Mouse (Mus musculus): ENCODE measurements around the gene Hnrnpm.
"Not testable (repeated sequence)": the region's sequence is repeated elsewhere in the genome, so short reads cannot be mapped to it uniquely, and the experiment has no call there.

The Hnrnpm gene

DNA sequence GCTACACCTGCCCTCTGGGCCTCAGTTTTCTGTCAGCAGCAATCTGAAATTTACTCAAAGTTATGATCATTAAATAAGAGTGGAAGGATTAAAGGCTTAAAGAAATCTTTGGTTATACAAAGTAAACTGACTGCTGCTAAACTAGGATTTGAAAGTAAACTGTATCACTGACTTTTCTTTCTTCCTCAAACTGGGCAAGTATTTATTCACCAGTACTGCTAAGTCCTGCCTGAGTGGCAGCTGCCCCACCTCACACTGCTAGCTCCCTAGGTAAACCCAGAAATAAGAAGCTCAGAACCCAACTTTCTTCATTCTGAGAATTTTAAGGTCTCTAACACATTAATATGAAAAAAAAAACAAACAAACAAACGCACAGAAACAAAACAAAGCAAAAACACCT is 12.8 kb downstream of the Hnrnpm start:
- DNase-seq (ENCODE audit: low spot score in 2 of 2) = no peak

DNA sequence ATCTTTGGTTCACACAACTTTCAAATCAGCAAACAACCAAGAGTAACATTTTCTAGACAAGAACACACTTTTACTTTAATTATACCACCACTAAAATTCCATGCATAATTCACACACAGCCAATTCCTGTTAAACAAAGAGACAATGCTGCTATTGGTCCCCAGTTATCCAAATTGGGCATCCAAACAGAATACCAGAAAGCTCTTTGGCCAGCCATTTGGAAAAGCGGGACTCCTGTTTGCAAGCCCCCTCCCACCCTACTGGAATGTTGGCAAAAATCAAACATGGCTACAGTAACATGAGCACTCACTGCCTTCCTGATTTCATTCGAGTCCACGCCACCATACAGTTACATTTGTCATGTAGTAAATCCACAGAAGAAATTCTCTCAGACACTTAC is 17.0 kb downstream of the Hnrnpm start:
- no peak for DNase-seq (ENCODE audit: low spot score in 2 of 2)

DNA sequence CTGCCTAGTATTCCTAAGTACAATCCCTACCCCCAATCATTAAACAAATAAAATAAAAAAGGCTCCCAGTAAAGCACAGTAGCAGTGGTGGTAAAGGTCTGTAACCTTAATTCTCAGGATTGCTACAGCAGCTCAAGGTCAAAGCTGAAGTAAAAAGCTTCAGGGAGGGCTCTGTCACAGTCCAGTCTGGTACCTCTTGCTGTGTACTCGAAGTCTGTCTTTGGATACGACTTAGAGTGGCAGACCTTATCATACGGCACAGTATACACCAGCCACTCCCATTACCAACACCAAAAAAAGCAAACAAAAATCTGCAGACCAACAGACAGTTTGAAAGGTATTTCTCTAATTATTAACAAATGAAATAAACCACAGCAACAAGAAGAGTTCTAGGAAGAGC is 19.8 kb downstream of the Hnrnpm start:
- no peak for DNase-seq (ENCODE audit: low spot score in 2 of 2)

DNA sequence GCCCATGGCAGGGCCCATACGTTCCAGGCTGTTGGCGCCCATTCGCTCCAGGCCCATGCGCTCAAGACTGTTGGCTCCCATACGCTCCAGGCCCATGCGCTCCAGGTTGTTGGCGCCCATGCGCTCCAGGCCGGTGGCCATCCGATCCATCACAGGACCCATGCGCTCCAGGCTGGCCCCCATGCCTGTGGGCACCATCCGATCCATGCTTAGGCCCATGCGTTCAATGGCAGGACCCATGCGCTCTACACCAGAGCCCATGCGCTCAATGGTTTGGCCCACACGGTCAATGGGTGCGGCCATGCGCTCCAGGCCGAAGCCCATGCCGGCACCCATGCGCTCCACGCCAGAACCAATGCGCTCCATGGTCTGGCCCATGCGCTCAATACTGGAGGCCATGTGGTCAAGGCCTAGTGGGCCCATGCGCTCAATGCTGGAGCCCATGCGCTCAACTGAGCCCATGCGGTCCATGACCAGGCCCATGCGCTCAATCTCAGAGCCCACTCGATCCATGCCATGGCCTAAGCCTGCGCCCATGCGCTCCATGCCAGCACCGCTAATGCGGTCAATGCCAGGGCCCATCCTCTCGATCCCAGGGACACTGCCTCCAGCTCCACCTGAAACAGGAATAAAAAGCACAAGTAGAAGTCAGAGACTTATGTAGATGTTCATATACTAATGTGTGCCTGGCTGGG is 36.7 kb downstream of the Hnrnpm start:
- DNase-seq (ENCODE audit: low spot score in 2 of 2) = no peak

DNA sequence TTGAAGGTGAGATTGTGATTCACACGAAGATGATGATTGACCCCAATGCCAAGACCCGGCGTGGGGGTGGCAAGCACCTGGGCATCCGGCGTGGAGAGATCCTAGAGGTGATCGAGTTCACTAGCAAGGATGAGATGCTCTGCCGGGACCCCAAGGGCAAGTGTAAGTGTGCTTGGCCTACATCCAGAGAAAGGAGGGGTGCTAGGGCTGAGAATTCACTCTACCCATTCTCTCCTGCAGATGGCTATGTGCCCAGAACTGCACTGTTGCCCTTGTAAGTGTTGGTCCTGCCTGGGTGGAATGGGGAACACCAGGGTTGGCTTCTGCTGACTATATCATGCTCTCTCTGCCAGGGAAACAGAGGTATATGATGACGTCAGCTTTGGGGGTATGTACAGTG is 41.6 kb downstream of the Hnrnpm start:
- no peak for DNase-seq (ENCODE audit: low spot score in 2 of 2)

DNA sequence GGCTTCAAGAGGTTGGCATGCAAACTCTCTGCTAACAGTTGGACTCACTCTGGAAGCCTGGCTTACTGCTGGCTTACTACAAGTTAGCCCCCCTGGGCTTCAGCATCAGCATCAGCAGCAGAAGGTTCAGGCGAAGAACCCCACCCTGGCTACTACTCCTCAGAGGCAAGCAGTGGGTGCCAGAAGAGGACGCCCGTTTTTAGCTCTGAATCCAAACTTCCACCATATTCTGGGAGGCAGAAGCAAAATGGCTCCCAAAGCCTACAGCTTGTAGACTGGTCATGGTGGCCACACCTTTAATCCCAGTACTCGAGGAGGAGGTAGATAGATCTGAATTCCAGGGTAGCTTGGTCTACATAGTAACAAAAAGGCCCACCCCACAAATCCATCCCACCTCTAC is 42.6 kb downstream of the Hnrnpm start:
- DNase-seq (ENCODE audit: low spot score in 2 of 2) = no peak

DNA sequence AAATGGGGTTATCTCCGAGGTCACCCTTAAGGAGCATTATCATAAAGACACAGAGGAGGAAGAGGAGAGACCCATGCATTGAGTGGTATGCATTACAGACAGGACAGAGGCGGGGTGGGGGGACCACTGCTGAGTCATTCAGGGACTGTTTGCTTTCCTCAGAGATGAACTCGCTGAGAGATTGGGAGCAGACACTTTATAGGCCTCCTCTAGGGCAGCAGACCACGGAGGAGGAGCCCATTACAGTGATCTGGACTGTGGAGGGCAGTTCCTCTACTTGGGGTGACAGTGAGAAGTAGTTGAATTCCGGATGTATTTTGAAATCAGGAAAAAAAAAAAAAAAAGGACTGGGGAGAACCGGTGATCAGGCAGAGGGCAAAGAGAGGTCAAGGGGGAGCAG is 46.9 kb downstream of the Hnrnpm start:
- DNase-seq (ENCODE audit: low spot score in 2 of 2) = no peak

DNA sequence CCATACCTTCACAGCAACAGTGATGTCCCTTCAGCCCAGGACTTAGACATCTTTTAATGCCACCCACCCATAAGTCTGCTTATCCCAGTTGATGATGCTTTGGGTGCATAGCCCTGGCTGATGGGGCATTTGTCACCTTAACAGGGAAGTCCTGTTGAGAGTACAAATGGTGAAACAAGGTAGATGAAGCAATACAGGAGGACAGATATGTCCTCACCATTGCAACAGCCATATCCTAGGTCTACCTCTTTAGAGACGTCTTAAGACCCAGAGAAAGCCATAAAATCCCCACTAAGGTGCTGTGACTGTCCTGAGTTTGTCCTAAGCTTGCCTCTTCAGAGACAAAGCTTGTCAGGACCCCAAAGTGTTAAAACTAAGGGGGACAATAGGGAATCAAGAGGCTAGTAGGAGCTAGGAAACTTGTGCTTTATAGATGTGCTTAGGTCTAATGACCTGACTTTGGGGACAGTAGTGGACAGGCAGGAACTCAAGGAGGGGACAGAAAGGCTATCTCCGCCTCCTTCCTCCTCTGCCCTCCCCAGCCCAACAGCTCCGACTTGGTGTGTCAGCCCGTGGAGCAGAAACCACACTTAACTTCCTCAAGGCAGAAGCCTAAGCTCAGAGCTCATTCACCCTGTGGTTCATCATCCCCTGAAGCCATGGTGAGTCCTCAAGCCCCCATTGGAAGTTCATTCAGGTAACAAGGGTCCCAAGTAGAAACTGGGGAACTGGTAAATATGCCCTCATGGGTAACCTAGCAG is 49.0 kb downstream of the Hnrnpm start, which contains the start of gene Pram1:
Pram1 (plus strand) TSS at position 541 of the 761 bp plus-strand sequence.
- DNase-seq (ENCODE audit: low spot score in 2 of 2) = no peak

DNA sequence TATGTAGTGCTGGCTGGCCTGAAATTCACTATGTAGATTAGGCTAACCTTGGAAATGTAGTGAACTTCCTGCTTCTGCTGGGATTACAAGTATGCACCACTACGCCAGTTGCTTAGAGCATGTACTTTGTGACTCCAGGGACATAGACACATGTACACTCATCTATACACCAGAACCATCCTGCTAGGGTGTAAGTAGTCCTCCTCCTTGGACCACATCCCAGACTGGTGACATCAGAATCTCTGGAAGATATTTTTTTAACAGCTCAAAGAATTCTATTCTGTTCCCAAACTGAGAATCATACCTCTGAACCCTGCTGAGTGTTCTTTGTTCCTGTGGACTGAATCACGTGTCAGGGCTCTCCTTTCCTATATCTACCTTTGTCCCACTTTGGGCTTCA is 49.6 kb downstream of the Hnrnpm start:
- DNase-seq (ENCODE audit: low spot score in 2 of 2) = peak; percentile 39 to 77

DNA sequence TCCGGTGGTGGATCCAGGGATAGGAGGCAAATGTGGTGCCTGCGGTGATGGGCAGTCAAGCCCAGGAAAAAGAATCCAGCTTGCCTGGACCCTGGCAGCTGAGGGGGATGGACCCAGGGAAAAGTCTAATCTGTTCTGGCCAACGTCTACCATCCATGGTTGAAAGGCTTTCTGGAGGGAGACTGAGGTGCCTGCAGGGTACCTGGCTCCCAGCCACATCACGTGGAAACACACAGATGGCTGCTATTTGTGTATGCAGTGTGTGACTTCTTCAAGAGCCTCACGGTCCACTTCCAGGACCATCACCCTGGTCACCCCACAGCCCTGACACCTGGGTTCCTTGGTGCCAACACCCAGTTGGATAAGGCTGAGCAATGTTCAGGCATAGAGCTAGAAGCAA is 54.9 kb downstream of the Hnrnpm start:
- DNase-seq (ENCODE audit: low spot score in 2 of 2) = no peak

DNA sequence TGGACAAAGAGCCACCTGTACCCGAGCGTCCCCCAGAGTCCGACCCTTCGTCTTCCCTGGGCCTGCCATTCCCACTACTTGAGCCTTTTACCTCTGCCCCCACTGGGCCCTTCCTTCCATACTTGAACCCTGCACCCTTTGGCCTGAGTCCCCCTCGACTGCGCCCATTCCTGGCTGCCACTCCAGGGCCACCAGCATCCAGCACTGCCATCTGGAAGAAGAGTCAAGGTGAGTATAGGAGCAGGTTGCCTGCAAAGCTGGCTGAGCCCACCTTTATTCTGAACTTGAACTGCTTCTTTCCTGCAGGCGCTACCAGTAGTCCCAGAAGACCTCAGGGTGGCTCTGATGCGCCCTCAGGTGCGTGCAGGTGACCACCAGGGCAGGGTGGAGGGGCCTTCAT is 55.4 kb downstream of the Hnrnpm start:
- no peak for DNase-seq (ENCODE audit: low spot score in 2 of 2)

DNA sequence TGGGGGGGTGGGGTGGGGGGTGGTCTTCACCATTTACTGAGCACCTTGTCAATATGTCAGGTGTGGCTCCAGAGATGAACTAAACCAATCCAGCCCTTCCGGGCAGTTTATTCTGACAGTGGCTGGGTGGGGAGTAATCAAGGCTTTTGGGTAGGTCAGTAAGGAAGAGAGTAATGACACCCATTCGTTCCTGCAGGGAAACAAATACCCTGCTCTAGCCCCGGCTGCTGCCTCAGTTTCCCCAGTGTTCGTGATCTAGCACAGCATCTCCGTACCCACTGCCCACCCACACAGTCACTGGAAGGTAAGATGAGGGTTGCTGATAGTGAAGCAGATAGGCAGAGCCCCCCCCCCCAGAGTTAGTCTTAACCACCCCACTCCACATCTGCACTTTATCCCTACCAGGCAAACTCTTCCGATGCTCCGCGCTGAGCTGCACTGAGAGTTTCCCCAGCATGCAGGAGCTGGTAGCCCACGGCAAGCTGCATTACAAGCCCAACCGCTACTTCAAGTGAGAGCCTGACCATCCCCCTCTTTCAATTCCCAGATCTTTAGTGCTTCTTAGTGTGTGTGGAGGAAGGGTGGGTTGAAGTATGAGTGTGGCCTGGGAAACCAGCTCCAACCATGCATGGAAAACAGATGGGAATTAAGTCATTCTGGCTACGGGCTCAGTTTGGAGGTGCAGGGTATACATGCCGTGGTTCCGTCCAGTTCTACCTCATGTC is 56.3 kb downstream of the Hnrnpm start:
- no peak for DNase-seq (ENCODE audit: low spot score in 2 of 2)

DNA sequence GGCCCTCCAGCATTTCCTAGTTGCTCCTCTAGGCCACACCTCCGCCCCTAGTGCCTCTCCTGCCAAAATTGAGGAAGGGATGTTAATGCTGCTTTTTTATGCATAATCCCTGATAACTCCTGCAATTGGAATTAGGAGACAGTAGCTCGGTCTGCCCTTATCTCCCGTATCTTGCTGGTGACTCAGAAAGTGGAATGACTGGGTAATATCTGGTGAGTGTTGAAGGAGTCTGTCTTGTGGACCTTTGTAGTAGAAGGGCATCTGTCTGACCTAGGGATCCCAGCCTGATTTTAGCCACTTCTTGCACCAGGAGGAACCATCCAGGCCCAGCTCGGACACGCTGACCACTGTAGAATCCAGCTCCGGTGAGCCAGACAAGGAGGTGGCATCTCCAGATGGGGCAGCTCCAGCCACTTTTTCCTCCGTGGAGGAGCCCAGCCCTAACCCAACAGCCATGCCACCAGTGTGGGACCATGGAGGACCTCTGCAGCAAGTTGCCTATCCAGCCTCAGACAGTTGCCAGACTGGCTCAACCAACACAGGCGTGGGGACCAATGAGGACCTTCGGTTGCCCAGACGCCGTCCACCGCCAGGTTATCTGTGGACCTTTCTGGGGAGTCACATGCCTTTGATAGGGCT is 57.1 kb downstream of the Hnrnpm start:
- DNase-seq (ENCODE audit: low spot score in 2 of 2) = no peak

DNA sequence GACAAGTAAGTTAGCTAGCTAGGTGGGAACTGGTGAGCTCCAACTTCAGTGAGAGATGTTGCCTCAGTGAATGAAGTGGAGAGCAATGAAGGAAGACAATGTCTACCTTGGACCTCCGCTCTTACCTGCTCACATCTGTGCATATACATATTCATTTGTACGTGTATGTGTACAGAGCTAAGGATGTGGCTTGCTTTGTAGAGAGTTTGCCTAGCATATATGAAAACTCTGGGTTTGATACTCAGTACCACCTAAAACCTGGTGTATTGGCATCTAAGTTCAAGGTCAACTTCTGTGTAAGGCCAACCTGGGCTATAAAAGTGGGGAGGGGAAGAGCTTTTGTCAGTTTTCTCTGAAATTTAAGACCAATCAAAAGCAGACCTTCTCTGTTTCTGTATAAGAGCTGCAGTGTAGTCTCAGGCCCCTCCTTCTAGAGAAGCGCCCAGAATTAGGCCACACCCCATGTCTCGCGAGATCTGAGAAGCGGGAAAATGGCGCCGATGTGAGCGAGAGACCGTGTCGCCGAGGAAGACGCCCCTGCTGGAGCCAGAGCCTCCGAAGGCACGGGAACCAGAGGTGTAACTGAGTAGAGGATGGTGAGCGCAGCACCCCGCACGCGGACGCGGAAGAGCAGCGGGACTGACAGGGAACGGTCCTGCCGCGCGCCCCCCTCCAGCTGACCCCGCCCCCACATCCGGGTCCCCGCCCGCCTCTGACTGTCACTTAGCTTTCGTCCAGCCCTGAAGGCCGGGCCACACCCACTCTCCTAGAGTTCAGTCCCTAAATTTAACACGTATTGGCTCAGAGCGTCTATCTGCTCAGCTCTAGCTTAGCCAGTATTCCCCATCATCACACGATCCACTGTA is 57.8 kb downstream of the Hnrnpm start, which contains the start of gene Zfp414:
Zfp414 (plus strand) TSS at position 470 of the 866 bp plus-strand sequence.
- peak; percentile 90 to 91 for DNase-seq (ENCODE audit: low spot score in 2 of 2)

DNA sequence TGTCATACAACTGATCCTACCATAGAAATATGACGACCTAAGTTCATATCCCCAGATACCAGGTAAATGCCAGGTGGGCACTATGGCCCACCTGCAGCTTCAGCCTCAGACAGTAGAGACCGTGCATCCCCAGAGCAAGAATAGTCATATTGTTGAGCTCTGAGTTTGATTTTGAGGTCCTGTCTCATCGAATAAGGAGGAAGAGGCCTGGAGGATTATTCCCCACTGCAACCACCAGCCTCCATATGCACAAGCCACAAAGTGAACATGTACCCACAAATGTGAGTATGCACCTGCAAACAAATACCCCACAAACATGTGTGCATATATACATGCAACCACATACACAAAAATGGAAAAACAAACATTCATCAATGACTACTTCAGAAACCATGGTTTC is 59.4 kb downstream of the Hnrnpm start:
- DNase-seq (ENCODE audit: low spot score in 2 of 2) = no peak

DNA sequence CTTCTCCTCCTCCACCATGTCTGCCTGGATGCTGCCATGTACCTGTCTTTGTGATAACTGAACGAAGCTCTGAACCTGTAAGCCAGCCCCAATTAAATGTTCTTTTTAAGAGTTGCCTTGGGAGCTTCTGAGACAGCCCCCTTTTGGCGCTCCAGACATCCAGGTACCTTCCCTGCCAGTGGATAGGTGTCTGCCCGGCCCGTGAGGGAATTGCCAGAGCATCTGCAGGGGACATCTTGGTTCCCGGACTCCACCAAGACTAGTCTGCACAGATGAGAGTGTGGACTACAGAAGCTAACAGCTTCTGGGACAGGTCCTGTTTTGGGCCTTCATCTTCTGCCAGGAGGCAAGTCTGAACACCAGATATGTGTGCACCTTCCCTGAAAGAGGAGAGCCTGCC is 72.9 kb downstream of the Hnrnpm start:
- DNase-seq (ENCODE audit: low spot score in 2 of 2) = not testable (repeated sequence)

DNA sequence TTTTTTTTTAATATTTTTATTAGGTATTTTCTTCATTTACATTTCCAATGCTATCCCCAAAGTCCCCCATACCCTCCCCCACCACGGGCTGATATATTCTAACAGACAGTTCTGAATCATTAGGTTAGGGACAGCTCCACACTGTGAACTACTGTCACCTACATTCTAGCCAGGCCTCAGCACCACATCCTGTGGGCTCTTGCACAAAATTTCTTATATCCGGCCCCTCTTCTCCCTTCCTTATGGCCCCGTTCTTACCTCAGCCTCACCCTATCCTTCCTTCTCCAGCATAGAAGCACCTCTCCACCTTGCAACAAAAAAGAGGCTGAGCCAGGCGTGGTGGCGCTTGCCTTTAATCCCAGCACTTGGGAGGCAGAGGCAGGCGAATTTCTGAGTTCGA is 76.1 kb downstream of the Hnrnpm start:
- DNase-seq (ENCODE audit: low spot score in 2 of 2) = no peak

DNA sequence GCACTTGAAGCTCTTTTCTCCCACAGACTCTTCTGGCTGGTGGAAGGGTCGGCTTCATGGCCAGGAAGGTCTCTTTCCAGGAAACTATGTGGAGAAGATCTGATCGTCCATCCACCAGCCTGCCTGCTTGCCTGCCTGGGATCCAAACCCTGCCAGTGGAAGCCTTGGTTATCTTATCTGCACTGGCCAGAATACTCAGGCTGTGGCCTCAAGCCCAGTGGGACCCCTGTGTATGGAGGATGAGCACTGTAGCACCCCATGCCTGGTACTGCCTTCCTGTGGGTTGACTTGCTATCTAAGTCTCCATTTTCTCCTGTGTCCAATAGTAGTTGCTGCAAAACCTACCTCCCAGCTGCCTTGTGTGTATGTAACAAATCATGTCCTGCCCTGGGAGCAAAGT is 79.4 kb downstream of the Hnrnpm start:
- no peak for DNase-seq (ENCODE audit: low spot score in 2 of 2)

DNA sequence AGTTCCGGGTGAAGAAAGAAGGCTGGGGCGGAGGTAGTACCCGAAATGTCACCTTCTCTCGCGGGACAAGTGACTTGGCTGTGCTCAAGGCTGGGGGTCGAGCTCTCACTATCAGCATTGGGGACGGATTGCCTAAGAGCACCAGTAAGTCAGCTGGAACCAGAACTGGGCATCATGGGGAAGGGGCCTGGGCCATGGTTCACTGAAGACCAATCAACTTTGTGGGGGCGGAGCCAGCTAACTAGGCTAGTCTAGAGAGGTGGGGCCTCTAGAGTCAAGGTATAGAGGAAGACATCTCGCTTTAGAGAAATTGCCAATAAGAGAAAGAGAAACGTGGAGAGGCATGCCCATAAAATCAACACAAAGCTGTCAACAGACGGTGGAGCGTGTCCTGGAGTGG is 84.7 kb downstream of the Hnrnpm start:
- no peak for DNase-seq (ENCODE audit: low spot score in 2 of 2)

DNA sequence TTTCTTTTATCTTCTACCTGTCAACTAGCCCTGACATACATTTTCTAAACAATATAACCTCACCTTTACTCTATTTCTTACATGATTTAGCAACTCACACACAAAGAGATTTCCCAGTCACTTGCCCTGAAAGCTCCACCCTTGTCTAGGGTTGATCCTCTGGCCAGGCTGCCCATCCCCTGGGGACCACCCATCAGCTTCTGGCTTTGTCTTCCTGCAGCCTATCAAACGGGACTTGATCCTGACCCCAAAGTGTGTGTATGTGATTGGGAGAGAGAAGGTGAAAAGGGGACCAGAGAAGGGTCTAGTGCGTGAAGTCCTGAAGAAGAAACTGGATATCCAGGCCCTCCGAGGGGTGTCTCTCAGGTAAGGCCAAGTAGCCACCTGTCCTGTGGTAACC is 85.8 kb downstream of the Hnrnpm start:
- DNase-seq (ENCODE audit: low spot score in 2 of 2) = no peak

DNA sequence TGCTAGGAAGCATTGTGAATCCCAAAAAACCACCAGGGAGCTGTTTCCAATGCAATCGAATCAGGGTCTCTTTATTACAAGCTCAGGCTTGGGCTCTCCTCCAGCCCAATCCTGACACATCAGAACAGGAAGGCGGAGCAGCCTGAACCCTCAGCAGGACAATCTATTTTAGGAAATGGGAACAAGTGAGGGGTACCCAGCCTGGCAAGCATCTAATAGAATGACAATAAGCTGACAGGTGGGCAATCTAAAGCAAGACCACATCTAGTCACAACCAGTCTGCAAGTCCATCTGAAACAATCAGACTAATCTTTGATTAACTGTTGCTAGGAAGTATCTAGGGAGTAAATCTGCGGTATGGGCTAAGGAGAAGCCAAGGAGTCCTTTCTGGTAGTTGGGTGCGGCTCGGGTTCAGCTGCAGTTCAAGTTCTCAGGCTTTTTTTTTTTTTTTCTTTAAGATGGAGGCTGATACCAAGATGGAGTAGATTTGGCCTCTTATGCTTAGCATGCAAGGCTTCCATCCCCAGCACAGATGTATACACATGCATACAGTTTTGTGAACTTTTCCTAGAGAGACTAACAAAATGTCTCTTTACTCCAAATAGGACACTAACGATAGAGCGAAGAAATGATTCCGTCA is 86.7 kb downstream of the Hnrnpm start:
- no peak for DNase-seq (ENCODE audit: low spot score in 2 of 2)

Measured in frontal cortex, postnatal 36 days (tissue).